17 mouse cellular contexts compared by ENCODE assay signal in genomic region chr10:59562511-59562910, GRCm38 (mm10). TPM values are rescaled to one million over a fixed set of nuclear protein-coding genes. Genes with fewer than 3 reads are reported as not detected.
DNase-seq lines count a peak whose midpoint lies in the region; ATAC-seq lines count a peak whose summit lies in the region.
"Had no signal": no experiment of that assay in that cellular context is flagged by ENCODE, and none has a peak within 500 bp of the region (broad histone marks: within the 10 kb centered on the region; RNA-seq: fewer than 3 reads in every experiment).

No protein-coding gene starts in this region.

- no peaks in the 10 kb centered on the region for H3K9me3 ChIP-seq in heart, embryonic 10.5 days
- no peaks in the 10 kb centered on the region for H3K9me3 ChIP-seq in limb, embryonic 13.5 days
- H3K9me3 ChIP-seq: intestine, embryonic 15.5 days; neural tube, embryonic 13.5 days had no signal

- 72% methylated on average over 4 of the region's 4 CpGs for WGBS in heart, embryonic 10.5 days
- WGBS in limb, embryonic 13.5 days: 41% methylated on average over 4 of the region's 4 CpGs

- H3K9ac ChIP-seq in limb, embryonic 13.5 days: no peak overlapping the region
- H3K9ac ChIP-seq: intestine, embryonic 15.5 days; liver, embryonic 14.5 days; neural tube, embryonic 13.5 days had no signal

- H3K36me3 ChIP-seq in heart, embryonic 10.5 days: no peaks in the 10 kb centered on the region
- no peaks in the 10 kb centered on the region for H3K36me3 ChIP-seq in limb, embryonic 13.5 days
- H3K36me3 ChIP-seq: intestine, embryonic 15.5 days; neural tube, embryonic 13.5 days had no signal

- H3K4me1 ChIP-seq in heart, embryonic 10.5 days: 0 out of 2 replicates have a peak, but pooled peaks cover 2% of the 10 kb centered on the region
- H3K4me1 ChIP-seq in limb, embryonic 13.5 days: peaks cover 55% of the 10 kb centered on the region

- no peak overlapping the region for H3K4me3 ChIP-seq in heart, embryonic 10.5 days
- no peak overlapping the region for H3K4me3 ChIP-seq in limb, embryonic 13.5 days
- H3K4me3 ChIP-seq: intestine, embryonic 15.5 days; neural tube, embryonic 13.5 days had no signal

- no peak overlapping the region for H3K4me2 ChIP-seq in limb, embryonic 13.5 days (replicated peaks)
- H3K4me2 ChIP-seq: intestine, embryonic 15.5 days; neural tube, embryonic 13.5 days had no signal

- DNase-seq in heart, embryonic 10.5 days (ENCODE audit: low spot score): peak; percentile 72
- no peak for DNase-seq in heart, adult 9 months (ENCODE audit: low spot score in 2 of 2)
- DNase-seq in CD4-positive helper T cell, adult 2 months (ENCODE audit: low read depth, low spot score): peak; percentile 20
- DNase-seq in gastrocnemius, postnatal 4 days (ENCODE audit: low spot score in 2 of 2): no peak
- DNase-seq in gastrocnemius, adult 8-10 months (ENCODE audit: low spot score in 2 of 2): no peak
- DNase-seq: cerebellum, postnatal 10 days; heart, postnatal 36 days; kidney, postnatal 4 days; lung, postnatal 36 days had no signal

- peak; percentile 30 for ATAC-seq in common myeloid progenitor, adult 5-6 weeks (replicated peaks; ENCODE audit: low read depth, poor library complexity, severe bottlenecking)
- peak; percentile 65; the same call in 1 of the 2 replicates for ATAC-seq in limb, embryonic 13.5 days (ENCODE audit: low FRiP score, low read depth)
- ATAC-seq in cerebellum, adult (ENCODE audit: insufficient number of reproducible peaks, low FRiP score, low TSS enrichment): no peak
- ATAC-seq: intestine, embryonic 15.5 days; midbrain, embryonic 16.5 days had no signal

- H3K27ac ChIP-seq in heart, embryonic 10.5 days: no peak overlapping the region
- H3K27ac ChIP-seq in limb, embryonic 13.5 days: peak overlapping the region; percentile 69; the same call in 1 of the 2 replicates
- H3K27ac ChIP-seq: liver, embryonic 14.5 days; neural tube, embryonic 13.5 days had no signal

- no peaks in the 10 kb centered on the region for H3K27me3 ChIP-seq in heart, embryonic 10.5 days (ENCODE audit: insufficient read depth, poor library complexity, severe bottlenecking)
- H3K27me3 ChIP-seq in limb, embryonic 13.5 days: no peaks in the 10 kb centered on the region
- H3K27me3 ChIP-seq: intestine, embryonic 15.5 days; neural tube, embryonic 13.5 days had no signal

RNA-seq across cellular contexts. Expression of gene Gm10322, which starts 53.4 kb away (rescaled TPM):
- not detected in 2 replicates for polyA plus RNA-seq in heart, embryonic 10.5 days (2016; fragmentation: Nextera tagmentation; extraction: Ambion mirVana)
- not detected in 2 replicates for total RNA-seq in common myeloid progenitor, adult 5-6 weeks (2017)
- polyA plus RNA-seq in limb, embryonic 13.5 days (2015; fragmentation: Nextera tagmentation; extraction: Ambion mirVana): not detected in 2 replicates
- total RNA-seq in gastrocnemius, postnatal 4 days (2021): not detected
- total RNA-seq in gastrocnemius, adult 8-10 months (2022): not detected
- total RNA-seq: heart, postnatal 36 days had no signal
- polyA plus RNA-seq: intestine, embryonic 15.5 days; liver, embryonic 14.5 days; midbrain, embryonic 16.5 days; neural tube, embryonic 13.5 days; spleen, adult 2 months had no signal

RNA-seq across cellular contexts. Expression of gene Mcu, which starts 54.0 kb away (rescaled TPM):
- 19.4 and 27.1 TPM in 2 replicates for polyA plus RNA-seq in heart, embryonic 10.5 days (2016; fragmentation: Nextera tagmentation; extraction: Ambion mirVana)
- 16.5 and 25.4 TPM in 2 replicates for total RNA-seq in common myeloid progenitor, adult 5-6 weeks (2017)
- polyA plus RNA-seq in limb, embryonic 13.5 days (2015; fragmentation: Nextera tagmentation; extraction: Ambion mirVana): 62.3 and 65.3 TPM in 2 replicates
- 10 to 100 TPM; 81.5 to 87.4 TPM for total RNA-seq in gastrocnemius, postnatal 4 days (2021)
- total RNA-seq in gastrocnemius, adult 8-10 months (2022): 10 to 100 TPM; 37.1 to 42.2 (median 41.1) TPM

Comparison
In these comparisons a context has a peak if more than half of its experiments do, and no peak if none do; other contexts are left out.
1. DNase-seq: peak in heart, embryonic 10.5 days (single experiment) and CD4-positive helper T cell, adult 2 months (single experiment); none in heart, adult 9 months (0 of 2), gastrocnemius, postnatal 4 days (0 of 2) and gastrocnemius, adult 8-10 months (0 of 2).